Mouse (Mus musculus): ENCODE measurements around the gene Pln.

Pln gene

DNA sequence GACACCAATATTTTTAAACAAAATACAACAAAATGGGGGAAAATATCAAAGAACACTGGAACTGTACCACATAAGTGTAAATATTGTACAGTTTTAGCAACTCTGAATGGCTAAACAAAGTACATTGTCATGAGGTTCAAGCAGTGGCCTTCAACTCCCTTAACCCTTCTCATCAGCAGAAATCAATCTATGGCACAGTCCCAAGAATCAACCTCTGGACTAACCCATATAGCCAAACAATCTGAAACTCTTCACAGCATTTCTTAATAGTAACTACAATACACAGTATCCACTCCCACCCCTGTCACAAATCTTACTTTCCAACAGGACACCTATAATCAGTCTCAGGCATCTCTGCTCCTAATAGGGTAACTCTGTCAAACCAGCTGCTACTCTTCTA, 26.8 kb downstream of the Pln start:
- no peak for DNase-seq (ENCODE audit: low spot score)

DNA sequence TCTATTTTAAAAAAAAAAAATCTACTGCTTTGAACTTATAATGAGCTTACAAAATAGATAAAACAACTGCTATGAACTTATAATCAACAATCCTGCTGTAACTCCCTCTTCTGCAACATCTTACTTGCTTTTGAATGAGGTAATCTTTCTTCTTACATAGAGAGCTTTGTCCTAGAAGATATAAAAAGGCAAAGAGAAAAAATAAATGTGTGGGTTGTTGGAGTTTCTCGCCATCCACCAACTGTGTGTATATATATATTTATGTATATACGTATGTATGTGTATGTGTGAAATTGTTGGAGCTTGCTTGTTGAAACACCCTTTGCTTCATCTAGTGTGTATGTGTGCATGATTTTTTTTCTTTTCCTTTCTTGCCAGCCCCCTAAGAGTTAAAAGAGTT, 29.8 kb downstream of the Pln start:
- no peak for DNase-seq (ENCODE audit: low spot score)

DNA sequence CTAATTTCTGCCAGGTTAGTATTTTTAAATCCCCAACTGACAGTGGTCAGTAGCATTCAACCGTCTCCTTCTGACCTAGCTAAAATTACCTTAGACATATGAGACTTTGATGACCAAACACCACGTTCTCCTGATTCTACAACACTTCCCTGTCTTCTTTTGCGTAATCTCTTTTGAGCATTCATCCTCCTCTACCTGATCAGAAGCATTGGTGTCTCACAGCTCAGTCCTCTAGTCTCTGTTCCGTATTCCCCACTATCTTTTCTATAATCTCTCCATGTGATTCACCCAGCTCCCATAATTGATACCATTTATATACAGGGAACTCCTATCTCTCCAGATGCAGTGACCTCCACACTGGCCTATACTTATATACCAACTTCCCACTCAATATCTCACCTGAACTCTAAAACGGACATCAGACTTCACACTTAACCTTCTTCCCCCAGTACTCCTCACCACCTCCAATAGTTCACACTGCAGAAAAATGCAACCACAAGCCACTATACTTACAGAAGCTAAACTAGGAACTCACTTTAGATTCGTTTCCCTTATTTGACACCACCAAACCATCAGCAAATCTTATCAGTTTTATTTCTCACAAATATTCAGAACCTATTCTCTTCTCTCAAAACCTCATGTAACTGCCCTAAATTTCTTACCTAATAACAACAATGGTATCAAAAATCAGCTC, 36.6 kb downstream of the Pln start:
- DNase-seq (ENCODE audit: low spot score): no peak

DNA sequence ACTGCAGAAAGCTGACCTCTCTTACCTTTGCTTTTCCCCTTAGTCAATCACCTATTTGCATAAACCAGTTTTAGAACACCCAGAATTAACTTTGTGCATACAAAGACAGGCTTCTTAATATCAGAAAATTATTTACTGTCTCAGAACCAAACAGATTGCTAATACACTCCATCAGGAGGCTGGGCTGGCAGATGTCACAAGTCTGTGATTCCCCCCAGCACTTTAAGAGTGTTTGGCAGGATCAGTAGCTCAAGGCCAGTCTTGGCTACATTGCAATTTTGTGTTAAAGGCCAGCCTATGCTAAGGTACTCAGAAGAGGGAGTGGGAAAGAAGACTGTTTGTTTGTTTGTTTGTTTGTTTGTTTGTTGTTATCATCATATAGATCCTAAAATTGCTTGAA, 39.6 kb downstream of the Pln start:
- no peak for DNase-seq (ENCODE audit: low spot score)

DNA sequence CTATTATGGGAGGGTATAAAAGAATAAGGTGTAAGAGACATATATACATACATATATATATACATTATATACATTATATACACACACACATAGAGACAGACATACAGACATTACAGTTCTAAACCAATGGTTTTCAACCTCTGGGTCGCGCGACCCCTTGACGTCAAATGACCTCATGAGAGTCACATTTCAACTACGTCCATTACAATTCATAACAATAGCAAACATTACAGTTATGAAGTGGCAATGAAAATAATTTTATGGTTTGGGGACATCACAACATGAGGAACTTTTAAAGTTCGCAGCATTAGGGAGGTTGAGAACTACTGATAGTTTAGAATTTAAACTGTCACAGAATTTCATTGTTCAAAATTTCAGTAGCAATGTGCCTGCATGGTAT, 40.8 kb downstream of the Pln start:
- DNase-seq (ENCODE audit: low spot score): no peak

DNA sequence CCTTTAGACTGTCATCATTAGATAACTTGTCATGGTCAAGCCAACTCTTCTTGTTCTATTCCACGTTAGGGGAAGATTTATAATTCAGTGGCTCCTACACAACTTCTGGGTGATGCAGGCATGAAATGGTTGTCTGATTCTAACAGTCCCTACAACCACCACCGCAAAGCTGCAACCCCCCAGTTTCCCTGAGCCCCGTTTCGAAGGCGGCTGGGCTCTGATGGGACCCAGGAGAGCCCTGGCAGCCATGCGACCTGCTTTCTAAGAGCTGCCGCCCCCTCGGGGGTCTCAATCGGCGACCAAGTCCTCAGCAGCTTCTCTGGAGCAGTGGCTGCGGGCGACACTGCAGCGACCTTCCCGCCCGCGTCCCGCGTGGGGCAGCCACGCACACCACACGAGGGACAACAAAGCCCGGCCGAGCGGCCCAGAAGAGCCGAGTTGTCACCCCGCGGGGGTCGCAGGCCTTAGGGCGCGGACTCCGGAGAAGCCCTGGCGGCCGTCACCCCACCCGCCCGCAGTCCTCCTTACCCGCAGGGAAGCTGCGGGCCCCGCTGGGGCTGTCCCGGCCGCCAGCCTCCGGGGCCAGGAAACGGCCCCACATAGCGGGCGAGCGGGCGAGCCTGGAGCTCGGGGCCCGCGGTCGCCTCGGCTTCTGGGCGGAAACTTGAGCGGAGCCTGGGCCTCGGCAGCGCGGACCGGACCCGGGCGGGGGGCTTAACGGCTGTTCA, 41.7 kb downstream of the Pln start:
- no peak for DNase-seq (ENCODE audit: low spot score)

DNA sequence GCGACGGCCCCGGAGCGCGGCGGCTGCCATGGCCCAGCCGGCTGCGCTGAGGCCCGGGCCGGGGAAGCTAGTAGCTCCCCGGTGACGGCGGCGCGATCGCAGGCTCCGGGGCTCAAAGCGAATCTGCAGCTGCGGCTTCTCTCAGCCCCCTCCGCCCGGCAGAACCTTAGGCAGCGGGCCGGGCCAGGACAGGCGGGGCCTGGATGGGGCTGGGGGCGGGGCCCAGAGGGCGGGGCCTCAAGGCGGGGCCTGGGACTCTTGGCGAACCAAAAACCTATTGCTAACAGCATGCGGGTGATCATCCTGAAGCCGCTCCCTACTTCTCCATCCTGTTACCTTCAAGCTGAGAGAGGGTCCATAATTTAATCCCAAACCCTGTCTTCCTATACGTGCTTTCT, 42.2 kb downstream of the Pln start, which contains the start of gene Cep85l:
Gene Cep85l (minus strand): TSS at position 239 of the 398 bp plus-strand sequence.
- DNase-seq (ENCODE audit: low spot score): peak; percentile 57

DNA sequence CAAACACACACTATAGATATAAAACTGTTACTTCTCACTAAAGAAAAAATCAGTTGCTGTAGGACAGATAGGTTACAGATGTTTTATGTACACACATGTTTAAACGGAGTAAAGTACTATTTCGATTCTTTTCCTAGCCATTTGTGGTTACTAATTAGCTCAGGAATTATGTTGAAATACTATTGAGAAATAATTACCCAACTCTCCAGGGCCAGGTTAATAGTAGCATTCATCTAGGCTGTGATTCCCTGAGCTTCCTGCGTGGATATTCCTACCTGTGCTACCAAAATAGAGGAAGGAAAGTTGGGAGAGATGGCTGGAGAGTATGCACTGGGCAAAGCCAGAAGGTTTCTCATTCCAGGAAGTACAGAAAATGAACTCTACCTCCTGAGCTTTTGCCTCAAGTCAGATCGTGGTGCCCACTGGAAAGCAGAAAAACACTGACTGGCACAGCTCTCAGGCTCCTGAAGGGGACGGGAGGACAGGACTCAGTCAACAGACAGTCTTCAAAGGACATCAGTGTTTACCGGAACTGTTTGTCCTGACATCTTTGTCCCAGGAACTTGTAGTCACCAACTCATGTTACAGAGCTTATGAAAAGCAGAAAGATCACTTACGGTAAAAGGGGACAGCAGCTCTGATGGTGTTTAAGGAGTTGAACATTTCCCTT, 45.4 kb downstream of the Pln start:
- no peak for DNase-seq (ENCODE audit: low spot score)

DNA sequence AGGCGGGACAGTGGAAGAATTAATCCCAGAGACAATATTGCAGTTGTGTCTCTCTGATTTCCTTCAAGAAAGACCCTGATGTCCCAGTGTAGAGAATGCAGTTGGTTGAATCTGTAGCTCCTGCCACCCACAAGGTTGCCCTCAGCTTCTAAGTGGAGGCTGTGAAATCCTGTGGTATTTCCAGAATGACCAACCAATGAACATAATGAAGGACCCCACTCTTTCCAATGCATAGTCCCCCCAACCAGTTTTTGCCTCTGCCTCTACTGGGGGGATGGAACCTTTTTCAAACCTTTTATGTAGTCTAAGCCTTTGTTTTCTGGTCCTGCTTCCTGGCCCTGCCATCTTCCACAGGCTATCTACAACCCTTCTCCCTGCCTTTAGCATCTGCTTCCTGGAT, 47.4 kb downstream of the Pln start:
- DNase-seq (ENCODE audit: low spot score): no peak

DNA sequence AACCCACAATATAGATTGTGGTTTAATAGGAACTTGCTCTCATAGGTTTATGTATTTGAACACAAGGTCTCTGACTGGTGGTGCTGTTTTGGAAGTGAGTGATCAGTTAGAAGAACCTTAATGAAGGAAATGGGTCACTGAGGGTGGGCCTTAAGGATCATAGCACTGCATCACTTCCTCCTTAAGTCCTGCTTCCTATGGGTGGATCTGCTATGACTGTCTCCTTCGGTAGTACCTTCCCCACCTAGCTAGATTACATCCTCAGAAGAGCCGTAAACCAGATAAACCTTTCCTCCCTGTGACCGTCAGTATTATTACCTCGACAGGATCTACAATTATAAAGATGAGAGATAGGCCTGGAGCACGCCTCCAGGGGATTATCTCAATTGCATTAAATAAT, 48.0 kb downstream of the Pln start:
- no peak for DNase-seq (ENCODE audit: low spot score)

DNA sequence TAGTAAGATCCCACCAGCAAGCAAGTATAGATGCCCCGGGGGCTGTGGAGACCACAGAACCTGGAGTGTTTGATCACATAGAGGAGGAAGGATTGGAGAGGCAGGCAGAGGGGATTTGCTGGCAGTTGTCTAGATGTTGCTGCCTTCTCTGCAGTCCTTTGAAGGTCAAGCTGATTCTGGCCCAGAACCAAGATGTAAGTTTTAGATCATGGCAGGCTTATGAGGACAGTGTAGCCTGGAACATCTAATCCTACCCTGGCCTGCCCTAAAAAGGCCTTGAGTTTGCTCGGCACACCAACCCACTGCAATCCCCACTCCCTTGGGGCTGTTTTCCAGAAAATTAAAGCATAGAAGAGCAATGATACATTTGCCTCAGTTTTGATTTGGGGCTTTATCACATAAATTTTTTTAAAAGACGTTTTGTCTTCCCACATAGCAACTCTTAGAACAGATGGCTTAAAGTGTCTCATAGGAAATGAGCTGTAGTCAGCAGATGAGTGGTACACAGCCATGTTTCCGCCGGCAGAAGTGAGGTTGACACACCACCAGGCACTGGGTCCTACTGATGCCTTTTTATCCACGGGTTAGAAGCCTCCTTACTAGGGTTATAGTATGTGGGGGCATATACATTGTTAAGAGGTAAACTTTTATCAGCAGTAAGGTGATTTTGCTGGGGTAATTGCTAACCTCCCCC, 50.9 kb downstream of the Pln start:
- no peak for DNase-seq (ENCODE audit: low spot score)

DNA sequence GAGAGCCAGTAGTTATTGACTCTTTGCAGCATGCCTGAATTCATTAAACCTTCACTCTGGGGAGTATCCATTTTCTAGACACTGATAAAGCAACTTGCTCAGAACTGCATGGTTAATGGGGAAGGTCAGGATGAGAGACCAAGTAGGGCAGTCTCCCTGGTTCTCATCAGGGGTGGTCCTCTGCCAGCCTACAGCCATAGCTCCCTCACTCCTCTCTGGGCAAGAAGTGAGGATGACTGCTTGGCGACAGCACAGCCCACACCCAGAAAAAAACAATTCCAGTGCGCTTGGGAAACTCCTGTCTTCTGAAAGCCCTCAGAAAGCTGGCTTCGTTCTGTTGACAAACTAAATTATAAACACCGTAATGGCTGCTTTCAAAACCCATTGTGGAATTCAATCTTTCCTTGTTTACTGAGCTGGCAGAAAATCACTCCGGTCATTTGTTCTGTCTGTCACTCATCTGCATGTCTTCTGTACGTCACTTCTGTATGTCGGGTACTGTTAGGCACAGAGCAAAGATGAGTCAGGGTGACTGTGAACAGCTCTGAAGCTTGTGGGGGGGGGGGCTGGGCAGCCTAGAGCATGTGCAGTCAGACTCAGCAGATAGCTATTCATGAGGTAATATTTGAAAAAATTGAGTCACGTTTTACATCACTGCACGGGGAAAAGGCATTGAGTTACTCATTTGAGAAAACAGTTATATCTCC, 57.6 kb downstream of the Pln start:
- DNase-seq (ENCODE audit: low spot score): no peak

Measured in layer of hippocampus, adult 9-10 months (tissue).